Mouse (Mus musculus) B cell, adult 67 days (primary cell): ENCODE results near the gene Adgb. TPM values are rescaled to one million over a fixed set of nuclear protein-coding genes. Genes with fewer than 3 reads are reported as not detected.

ENCODE experiments used
- total RNA-seq, 2 experiments: library from RNA; stranded (reverse); gene quantifications; 4 replicates each; pipeline ENCODE4 v1.2.4; 2023

Gene Adgb
- under 1 TPM in 1 of 2 experiments, not detected in 1; 0.09 TPM for total RNA-seq

GRCm38 (mm10) chr10:10471961-10472610, at the start of gene Adgb:
Gene Adgb (minus strand): TSS chr10:10472326.

Other genes with a start within 250 kb of the Adgb start
- gene Rab32, start 85.9 kb upstream of the Adgb start, total RNA-seq: 1 to 10 TPM; 2.9 to 4.9 TPM
- gene Gm10944, start 209.0 kb upstream of the Adgb start, total RNA-seq: not detected